Mouse (Mus musculus) limb, embryonic 14.5 days (tissue): ENCODE measurements around the gene 2410137M14Rik. TPM values are rescaled to one million over a fixed set of nuclear protein-coding genes. Genes with fewer than 3 reads are reported as not detected.

Experiments
- ATAC-seq: fragments of 200-750 bp; cut with Nextera tagmentation; 2 replicates; pipeline ENCODE4 v1.8.0; 2017; ENCODE audit warnings: low read depth, moderate number of reproducible peaks, moderate TSS enrichment; ENCODE audit not compliant: low FRiP score
- DNase-seq: peaks from one replicate; pipeline ENCODE4 v3.0.0-alpha.2; 2015; ENCODE audit warnings: low spot score
- H3K27ac ChIP-seq: fragments of 300-500 bp; sonication (generic); replicated peaks from 2 replicates; pipeline ENCODE4 v1.5.1; 2014; ENCODE audit warnings: low read depth, mild to moderate bottlenecking, low read length, moderate library complexity, mixed read lengths
- H3K27me3 ChIP-seq: fragments of 300-500 bp; sonication (generic); 2 replicates; pipeline ENCODE4 v1.6.1; 2014; ENCODE audit warnings: low read length, mixed read lengths; ENCODE audit not compliant: control insufficient read depth, insufficient read depth
- H3K36me3 ChIP-seq: fragments of 300-500 bp; sonication (generic); 2 replicates; pipeline ENCODE4 v1.6.1; 2014; ENCODE audit warnings: mild to moderate bottlenecking, low read length, moderate library complexity, mixed read lengths; ENCODE audit not compliant: control insufficient read depth, insufficient read depth
- H3K4me1 ChIP-seq: fragments of 300-500 bp; sonication (generic); 2 replicates; pipeline ENCODE4 v1.6.1; 2014; ENCODE audit warnings: antibody characterized with exemption, low read length, mixed read lengths; ENCODE audit not compliant: control insufficient read depth, insufficient read depth
- H3K4me2 ChIP-seq: fragments of 300-500 bp; sonication (generic); replicated peaks from 2 replicates; pipeline ENCODE4 v1.6.1; 2014; ENCODE audit warnings: low read depth, mild to moderate bottlenecking, low read length, moderate library complexity; ENCODE audit not compliant: severe bottlenecking
- H3K4me3 ChIP-seq: fragments of 300-500 bp; sonication (generic); replicated peaks from 2 replicates; pipeline ENCODE4 v1.5.1; 2014; ENCODE audit warnings: low read length
- H3K9ac ChIP-seq: fragments of 300-500 bp; sonication (generic); 2 replicates; pipeline ENCODE4 v1.6.1; 2014; ENCODE audit warnings: mild to moderate bottlenecking, low read depth, low read length, moderate library complexity; ENCODE audit not compliant: severe bottlenecking
- H3K9me3 ChIP-seq: fragments of 300-500 bp; sonication (generic); 2 replicates; pipeline ENCODE4 v1.6.1; 2016; ENCODE audit warnings: low read length; ENCODE audit not compliant: control insufficient read depth
- POLR2A ChIP-seq: fragments of 200-500 bp; IDR thresholded peaks from 2 replicates; pipeline ENCODE4 v1.8.0; 2012; ENCODE audit warnings: inconsistent platforms, mild to moderate bottlenecking, moderate library complexity, borderline replicate concordance; ENCODE audit not compliant: insufficient read depth, insufficient read length; ENCODE audit errors: extremely low read depth
- WGBS: fragments of 180-500 bp; shearing (Covaris S2); extraction: QIAGEN DNeasy Blood & Tissue Kit; methylation state at CpG from one replicate; pipeline ENCODE4 v1.1.7; 2014; 5-methylcytosine and 5-hydroxymethylcytosine counted together
- polyA plus RNA-seq, 2 experiments: library from polyadenylated mRNA; depleted of rRNA in 1 of 2; stranded (reverse) in 1 of 2; unstranded in 1 of 2; fragments of >200 nt; fragmentation: Nextera tagmentation in 1 of 2; extraction: Ambion mirVana in 1 of 2; gene quantifications; 2 replicates each; pipeline versions ENCODE4 v1.2.1 to v1.2.3; 2012 to 2014

Gene 2410137M14Rik
- polyA plus RNA-seq, 2 experiments: 0.53 TPM; not detected in 1

- peak; percentile 91 for DNase-seq
- Histone ChIP-seq H3K9ac (peak overlapping the region; percentile 96), H3K9me3 (no peaks in the 10 kb centered on the region), H3K4me1 (peaks cover 9% of the 10 kb centered on the region), H3K4me3 (peak overlapping the region; percentile 79), H3K4me2 (peak overlapping the region; percentile 72), H3K36me3 (peaks cover 24% of the 10 kb centered on the region), H3K27me3 (no peaks in the 10 kb centered on the region), H3K27ac (peak overlapping the region; percentile 94)
- peak; percentile 53; the same call in 1 of the 2 replicates for TF ChIP-seq POLR2A
- under 1% methylated on average over 47 of the region's 49 CpGs for WGBS
- ATAC-seq: peak; percentile 90
Observed at GRCm38 (mm10) chr17:37002364-37003330, 21.6 kb upstream of the 2410137M14Rik start.

GRCm38 (mm10) chr17:37000863-37001262 lies 19.8 kb upstream of the 2410137M14Rik start, which contains the start of gene Zfp57:
TSS of gene Zfp57 (plus strand) at chr17:37001163.
- no peak within 1 kb of the TSS for H3K9ac ChIP-seq
- WGBS: 92% methylated on average over 7 of the region's 7 CpGs

GRCm38 (mm10) chr17:36998477-36998876 lies 17.4 kb upstream of the 2410137M14Rik start:
- Histone ChIP-seq H3K9ac (no peak overlapping the region), H3K4me1 (peaks cover 5% of the 10 kb centered on the region), H3K36me3 (no peaks in the 10 kb centered on the region), H3K9me3 (no peaks in the 10 kb centered on the region), H3K27me3 (no peaks in the 10 kb centered on the region), H3K4me3 (no peak overlapping the region), H3K27ac (no peak overlapping the region), H3K4me2 (no peak overlapping the region)
- 40% methylated on average over 2 of the region's 2 CpGs for WGBS
- no peak for TF ChIP-seq POLR2A
- ATAC-seq (no peak), DNase-seq (no peak)

More at GRCm38 (mm10) chr17:37000863-37001262, 19.8 kb upstream of the 2410137M14Rik start, which contains the start of gene Zfp57:
- DNase-seq (no peak), ATAC-seq (no peak)
- H3K4me2 ChIP-seq: peak within 1 kb of the TSS; percentile 72
- H3K27me3 ChIP-seq: no peaks in the 10 kb centered on the region
- no peak within 1 kb of the TSS for H3K27ac ChIP-seq
- peaks cover 9% of the 10 kb centered on the region for H3K36me3 ChIP-seq
- no peak for TF ChIP-seq POLR2A
- no peaks in the 10 kb centered on the region for H3K9me3 ChIP-seq
- peaks cover 9% of the 10 kb centered on the region for H3K4me1 ChIP-seq
- H3K4me3 ChIP-seq: peak within 1 kb of the TSS; percentile 79

GRCm38 (mm10) chr17:36997033-36997735 lies 16.1 kb upstream of the 2410137M14Rik start:
- H3K36me3 ChIP-seq: no peaks in the 10 kb centered on the region
- no peak overlapping the region for H3K27ac ChIP-seq
- H3K4me1 ChIP-seq: no peaks in the 10 kb centered on the region
- no peaks in the 10 kb centered on the region for H3K27me3 ChIP-seq
- H3K4me2 ChIP-seq: no peak overlapping the region
- ATAC-seq: peak; percentile 37; the same call in 1 of the 2 replicates
- no peak for TF ChIP-seq POLR2A
- WGBS: 26% methylated on average over 7 of the region's 7 CpGs
- H3K4me3 ChIP-seq: no peak overlapping the region
- peak; percentile 90 for DNase-seq
- H3K9ac ChIP-seq: no peak overlapping the region
- H3K9me3 ChIP-seq: no peaks in the 10 kb centered on the region

- ATAC-seq: no peak
- no peak overlapping the region for H3K4me2 ChIP-seq
- no peak overlapping the region for H3K4me3 ChIP-seq
- H3K27ac ChIP-seq: no peak overlapping the region
- no peaks in the 10 kb centered on the region for H3K27me3 ChIP-seq
- no peaks in the 10 kb centered on the region for H3K4me1 ChIP-seq
- no peak overlapping the region for H3K9ac ChIP-seq
- TF ChIP-seq POLR2A: no peak
- 68% methylated on average over 3 of the region's 3 CpGs for WGBS
- no peaks in the 10 kb centered on the region for H3K9me3 ChIP-seq
- no peak for DNase-seq
- H3K36me3 ChIP-seq: no peaks in the 10 kb centered on the region
Observed at GRCm38 (mm10) chr17:36995448-36995847, 14.4 kb upstream of the 2410137M14Rik start.
